Mouse (Mus musculus): Measurements from ENCODE around the gene Spcs3. TPM values are rescaled to one million over a fixed set of nuclear protein-coding genes. Genes with fewer than 3 reads are reported as not detected.

The Spcs3 gene
- polyA plus RNA-seq, 1 experiment, result 25.1 TPM

- Histone ChIP-seq H3K79me3 (ENCODE audit: low read depth) (no peaks in the 10 kb centered on the region), H3ac (ENCODE audit: control insufficient read depth, insufficient read length, low read depth) (no peak overlapping the region), H3K27me3 (ENCODE audit: control insufficient read depth, insufficient read depth, insufficient read length) (no peaks in the 10 kb centered on the region), H3K4me3 (ENCODE audit: insufficient read depth, poor library complexity, severe bottlenecking) (no peak overlapping the region), H3K36me3 (ENCODE audit: control insufficient read depth, insufficient read depth) (no peaks in the 10 kb centered on the region), H3K79me2 (ENCODE audit: control insufficient read depth, insufficient read depth) (no peaks in the 10 kb centered on the region)
- TF ChIP-seq CTCF (IDR thresholded peaks at IDR 0.05; ENCODE audit: control insufficient read depth, insufficient read depth, insufficient read length), result peak; percentile 63
- no peak for TF ChIP-seq MAX (IDR thresholded peaks at IDR 0.05)
Measured at GRCm38 (mm10) chr8:54507428-54508095, 22.2 kb downstream of the Spcs3 start.

DNA sequence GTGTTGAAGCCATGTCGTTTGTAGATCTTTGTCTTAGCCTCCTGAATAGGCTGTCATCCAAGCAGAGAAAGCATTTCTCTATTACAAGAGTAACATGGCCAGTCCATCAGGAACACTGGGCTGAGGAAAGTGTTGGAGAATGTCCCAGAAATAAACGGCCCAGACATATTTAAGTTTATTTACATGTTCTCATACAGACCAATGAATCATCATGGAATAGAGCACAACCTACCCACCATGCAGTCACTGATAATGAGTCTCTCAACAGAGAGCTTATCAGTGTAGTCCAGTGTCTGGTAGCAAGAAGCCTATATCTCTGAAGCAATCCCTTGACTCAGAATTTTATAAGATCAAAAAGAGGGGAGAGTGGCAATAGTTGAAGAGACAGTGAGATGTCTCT lies 24.7 kb downstream of the Spcs3 start:
- no peak overlapping the region for H3K4me3 ChIP-seq (ENCODE audit: insufficient read depth, poor library complexity, severe bottlenecking)
- H3K27me3 ChIP-seq (ENCODE audit: control insufficient read depth, insufficient read depth, insufficient read length), result no peaks in the 10 kb centered on the region
- H3K36me3 ChIP-seq (ENCODE audit: control insufficient read depth, insufficient read depth), result no peaks in the 10 kb centered on the region
- no peak overlapping the region for H3ac ChIP-seq (ENCODE audit: control insufficient read depth, insufficient read length, low read depth)
- H3K79me3 ChIP-seq (ENCODE audit: low read depth), result no peaks in the 10 kb centered on the region
- H3K79me2 ChIP-seq (ENCODE audit: control insufficient read depth, insufficient read depth), result no peaks in the 10 kb centered on the region
- TF ChIP-seq FOSL1 (IDR thresholded peaks at IDR 0.05; ENCODE audit: insufficient read depth, low read length, poor library complexity, severe bottlenecking) (no peak), MAX (IDR thresholded peaks at IDR 0.05) (no peak), USF1 (IDR thresholded peaks at IDR 0.05; ENCODE audit: low read depth) (no peak), CTCF (IDR thresholded peaks at IDR 0.05; ENCODE audit: control insufficient read depth, insufficient read depth, insufficient read length) (no peak), MYOD1 (IDR thresholded peaks at IDR 0.05; ENCODE audit: control insufficient read depth, insufficient read length, low read depth) (no peak), MYOG (IDR thresholded peaks at IDR 0.05; ENCODE audit: control insufficient read depth, extremely low read depth, insufficient read length) (no peak), CEBPB (IDR thresholded peaks at IDR 0.05; ENCODE audit: low read depth) (no peak)

GRCm38 (mm10) chr8:54503104-54503503 lies 26.7 kb downstream of the Spcs3 start:
- H3K79me3 ChIP-seq (ENCODE audit: low read depth), result no peaks in the 10 kb centered on the region
- H3ac ChIP-seq (ENCODE audit: control insufficient read depth, insufficient read length, low read depth), result no peak overlapping the region
- H3K27me3 ChIP-seq (ENCODE audit: control insufficient read depth, insufficient read depth, insufficient read length), result no peaks in the 10 kb centered on the region
- no peak for TF ChIP-seq FOSL1 (IDR thresholded peaks at IDR 0.05; ENCODE audit: insufficient read depth, low read length, poor library complexity, severe bottlenecking)
- TF ChIP-seq CEBPB (IDR thresholded peaks at IDR 0.05; ENCODE audit: low read depth), result no peak
- TF ChIP-seq CTCF (IDR thresholded peaks at IDR 0.05; ENCODE audit: control insufficient read depth, insufficient read depth, insufficient read length), result no peak
- TF ChIP-seq MYOG (IDR thresholded peaks at IDR 0.05; ENCODE audit: control insufficient read depth, extremely low read depth, insufficient read length), result no peak
- no peak for TF ChIP-seq USF1 (IDR thresholded peaks at IDR 0.05; ENCODE audit: low read depth)
- TF ChIP-seq MYOD1 (IDR thresholded peaks at IDR 0.05; ENCODE audit: control insufficient read depth, insufficient read length, low read depth), result no peak
- H3K4me3 ChIP-seq (ENCODE audit: insufficient read depth, poor library complexity, severe bottlenecking), result no peak overlapping the region
- no peaks in the 10 kb centered on the region for H3K79me2 ChIP-seq (ENCODE audit: control insufficient read depth, insufficient read depth)
- H3K36me3 ChIP-seq (ENCODE audit: control insufficient read depth, insufficient read depth), result no peaks in the 10 kb centered on the region

DNA sequence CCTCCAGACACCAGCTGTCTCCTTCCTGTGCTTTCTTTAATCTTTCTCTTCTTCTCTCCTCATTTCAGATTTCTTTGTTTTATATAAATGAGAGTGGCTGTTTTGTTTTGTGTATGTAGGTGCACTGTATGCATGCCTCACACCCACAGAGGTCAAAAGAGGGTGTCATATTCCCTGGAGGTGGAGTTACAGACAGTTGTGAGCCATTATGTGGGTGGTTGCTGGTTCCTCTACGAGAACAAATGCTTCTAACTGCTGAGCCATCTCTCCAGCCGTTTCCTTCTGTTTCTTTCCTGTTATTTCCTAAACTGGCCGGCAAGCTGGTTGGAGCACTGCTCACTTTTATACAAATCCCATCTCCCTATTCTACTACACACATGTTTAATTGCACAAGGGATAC lies 35.9 kb downstream of the Spcs3 start:
- Histone ChIP-seq H3K36me3 (ENCODE audit: control insufficient read depth, insufficient read depth) (no peaks in the 10 kb centered on the region), H3K4me3 (ENCODE audit: insufficient read depth, poor library complexity, severe bottlenecking) (no peak overlapping the region), H3K79me2 (ENCODE audit: control insufficient read depth, insufficient read depth) (no peaks in the 10 kb centered on the region), H3K79me3 (ENCODE audit: low read depth) (no peaks in the 10 kb centered on the region), H3K27me3 (ENCODE audit: control insufficient read depth, insufficient read depth, insufficient read length) (no peaks in the 10 kb centered on the region), H3ac (ENCODE audit: control insufficient read depth, insufficient read length, low read depth) (no peak overlapping the region)
- TF ChIP-seq USF1 (IDR thresholded peaks at IDR 0.05; ENCODE audit: low read depth) (no peak), CTCF (IDR thresholded peaks at IDR 0.05; ENCODE audit: control insufficient read depth, insufficient read depth, insufficient read length) (no peak), MAX (IDR thresholded peaks at IDR 0.05) (no peak)

DNA sequence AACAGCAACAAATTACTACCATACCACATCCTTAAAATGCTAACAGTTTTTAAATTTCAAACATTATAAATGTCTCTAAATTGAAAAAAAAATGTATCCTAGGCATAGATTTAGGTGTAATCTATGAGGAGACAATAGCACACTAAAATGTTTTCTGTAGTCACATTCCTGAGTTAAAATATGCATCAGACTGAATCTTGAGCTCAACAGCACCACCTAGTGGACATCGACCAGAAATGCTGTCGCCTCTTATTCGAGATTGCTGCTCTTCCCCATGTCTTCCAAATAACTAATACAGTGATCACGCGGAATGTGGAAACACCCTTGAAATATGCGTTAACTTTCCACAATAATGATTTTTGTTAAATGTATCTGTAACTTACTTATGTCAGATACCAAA lies 36.7 kb downstream of the Spcs3 start:
- Histone ChIP-seq H3K27me3 (ENCODE audit: control insufficient read depth, insufficient read depth, insufficient read length) (no peaks in the 10 kb centered on the region), H3K4me3 (ENCODE audit: insufficient read depth, poor library complexity, severe bottlenecking) (no peak overlapping the region), H3ac (ENCODE audit: control insufficient read depth, insufficient read length, low read depth) (no peak overlapping the region), H3K79me2 (ENCODE audit: control insufficient read depth, insufficient read depth) (no peaks in the 10 kb centered on the region), H3K79me3 (ENCODE audit: low read depth) (no peaks in the 10 kb centered on the region), H3K36me3 (ENCODE audit: control insufficient read depth, insufficient read depth) (no peaks in the 10 kb centered on the region)
- TF ChIP-seq CTCF (IDR thresholded peaks at IDR 0.05; ENCODE audit: control insufficient read depth, insufficient read depth, insufficient read length), result peak; percentile 61
- no peak for TF ChIP-seq USF1 (IDR thresholded peaks at IDR 0.05; ENCODE audit: low read depth)

DNA sequence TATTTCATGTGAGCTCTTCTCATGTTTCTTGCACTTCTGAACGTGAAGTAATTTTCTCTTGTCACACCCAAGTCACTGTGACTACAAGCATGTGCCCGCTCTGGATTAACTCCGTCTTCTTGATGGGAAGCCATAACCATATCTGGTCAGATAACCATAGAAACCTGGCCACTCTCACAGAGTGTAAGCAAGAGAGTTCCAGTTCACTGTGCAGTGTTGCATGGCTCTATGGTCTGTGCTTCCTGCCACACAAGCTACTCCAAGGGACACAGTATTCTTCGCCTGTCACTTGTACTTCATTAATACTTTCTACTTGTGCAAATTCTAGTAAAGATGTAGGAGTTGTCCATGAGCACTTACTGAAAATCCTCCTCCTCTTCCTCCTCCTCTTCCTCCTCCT lies 37.9 kb downstream of the Spcs3 start:
- H3K79me3 ChIP-seq (ENCODE audit: low read depth), result no peaks in the 10 kb centered on the region
- H3ac ChIP-seq (ENCODE audit: control insufficient read depth, insufficient read length, low read depth), result no peak overlapping the region
- no peak overlapping the region for H3K4me3 ChIP-seq (ENCODE audit: insufficient read depth, poor library complexity, severe bottlenecking)
- H3K27me3 ChIP-seq (ENCODE audit: control insufficient read depth, insufficient read depth, insufficient read length), result no peaks in the 10 kb centered on the region
- no peaks in the 10 kb centered on the region for H3K36me3 ChIP-seq (ENCODE audit: control insufficient read depth, insufficient read depth)
- no peaks in the 10 kb centered on the region for H3K79me2 ChIP-seq (ENCODE audit: control insufficient read depth, insufficient read depth)
- TF ChIP-seq MAX (IDR thresholded peaks at IDR 0.05), result no peak
- no peak for TF ChIP-seq MYOG (IDR thresholded peaks at IDR 0.05; ENCODE audit: control insufficient read depth, extremely low read depth, insufficient read length)
- no peak for TF ChIP-seq CEBPB (IDR thresholded peaks at IDR 0.05; ENCODE audit: low read depth)
- no peak for TF ChIP-seq FOSL1 (IDR thresholded peaks at IDR 0.05; ENCODE audit: insufficient read depth, low read length, poor library complexity, severe bottlenecking)
- TF ChIP-seq MYOD1 (IDR thresholded peaks at IDR 0.05; ENCODE audit: control insufficient read depth, insufficient read length, low read depth), result no peak
- TF ChIP-seq CTCF (IDR thresholded peaks at IDR 0.05; ENCODE audit: control insufficient read depth, insufficient read depth, insufficient read length), result no peak
- no peak for TF ChIP-seq USF1 (IDR thresholded peaks at IDR 0.05; ENCODE audit: low read depth)
